Mouse (Mus musculus): ENCODE data around the gene Tnfrsf1b. TPM values are rescaled to one million over a fixed set of nuclear protein-coding genes. Genes with fewer than 3 reads are reported as not detected.

Tnfrsf1b gene
- polyA plus RNA-seq (2015; fragmentation: Illumina TruSeq; extraction: RNeasy Lipid Tissue Mini Kit (QIAGEN cat#74804); ENCODE audit: low read depth, low replicate concordance), result 2.3 TPM

GRCm38 (mm10) chr4:145246173-145247011 lies at the start of gene Tnfrsf1b:
TSS of gene Tnfrsf1b (minus strand) at chr4:145246870.

GRCm38 (mm10) chr4:145194559-145195162 lies 52.0 kb downstream of the Tnfrsf1b start, which contains the start of gene Vps13d:
TSS of gene Vps13d (minus strand) at chr4:145195005.

Other genes with a start within 250 kb of the Tnfrsf1b start
- gene Vps13d, start 51.9 kb downstream of the Tnfrsf1b start, polyA plus RNA-seq (2015; fragmentation: Illumina TruSeq; extraction: RNeasy Lipid Tissue Mini Kit (QIAGEN cat#74804); ENCODE audit: low read depth, low replicate concordance), result 46.2 TPM
- 0.65 TPM for gene Tnfrsf8, start 68.3 kb upstream of the Tnfrsf1b start, polyA plus RNA-seq (2015; fragmentation: Illumina TruSeq; extraction: RNeasy Lipid Tissue Mini Kit (QIAGEN cat#74804); ENCODE audit: low read depth, low replicate concordance)

All from brain, adult 10 weeks (tissue).